Mouse (Mus musculus) midbrain, embryonic 16.5 days (tissue): ENCODE data around the gene Nlrc5. TPM values are rescaled to one million over a fixed set of nuclear protein-coding genes. Genes with fewer than 3 reads are reported as not detected.

ENCODE experiments used
- ATAC-seq: fragments of 200-750 bp; cut with Nextera tagmentation; 2 replicates; pipeline ENCODE4 v1.8.0; 2017; ENCODE audit warnings: moderate TSS enrichment
- H3K27ac ChIP-seq: fragments of 300-500 bp; sonication (generic); 2 replicates; pipeline ENCODE4 v1.5.1; 2014; ENCODE audit warnings: mild to moderate bottlenecking, low read length, mixed read lengths
- H3K27me3 ChIP-seq: fragments of 300-500 bp; sonication (generic); 2 replicates; pipeline ENCODE4 v1.6.1; 2014; ENCODE audit warnings: low read depth, low read length, mixed read lengths; ENCODE audit not compliant: control insufficient read depth, insufficient read depth
- H3K36me3 ChIP-seq: fragments of 300-500 bp; sonication (generic); 2 replicates; pipeline ENCODE4 v1.6.1; 2014; ENCODE audit warnings: mild to moderate bottlenecking, low read length, moderate library complexity, mixed read lengths; ENCODE audit not compliant: control insufficient read depth, insufficient read depth
- H3K4me1 ChIP-seq: fragments of 300-500 bp; sonication (generic); 2 replicates; pipeline ENCODE4 v1.6.1; 2014; ENCODE audit warnings: mild to moderate bottlenecking, low read length, mixed read lengths; ENCODE audit not compliant: control insufficient read depth, insufficient read depth
- H3K4me2 ChIP-seq: fragments of 300-500 bp; sonication (generic); 2 replicates; pipeline ENCODE4 v1.6.1; 2014; ENCODE audit warnings: mild to moderate bottlenecking, low read length, mixed read lengths
- H3K4me3 ChIP-seq: fragments of 300-500 bp; sonication (generic); 2 replicates; pipeline ENCODE4 v1.5.1; 2014; ENCODE audit warnings: low read depth, mild to moderate bottlenecking, low read length, moderate library complexity, mixed read lengths
- H3K9ac ChIP-seq: fragments of 300-500 bp; sonication (generic); 2 replicates; pipeline ENCODE4 v1.6.1; 2014; ENCODE audit warnings: low read depth, low read length, mixed read lengths
- H3K9me3 ChIP-seq: fragments of 300-500 bp; sonication (generic); replicated peaks from 2 replicates; pipeline ENCODE4 v1.6.1; 2014; ENCODE audit warnings: mild to moderate bottlenecking, low read length, mixed read lengths; ENCODE audit not compliant: control insufficient read depth, poor library complexity, severe bottlenecking
- WGBS: fragments of 180-500 bp; shearing (Covaris S2); extraction: QIAGEN DNeasy Blood & Tissue Kit; methylation state at CpG from one replicate; pipeline ENCODE4 v1.1.7; 2014; 5-methylcytosine and 5-hydroxymethylcytosine counted together
- microRNA-seq: library from miRNA; unstranded; fragments of <30 nt; microRNA quantifications from one replicate; pipeline ENCODE4, GENCODE M21; 2017
- polyA plus RNA-seq: library from polyadenylated mRNA; unstranded; fragments of >200 nt; fragmentation: Nextera tagmentation; extraction: Ambion mirVana; gene quantifications from 2 replicates; pipeline ENCODE4 v1.2.1, GENCODE M21; 2015

The Nlrc5 gene
- polyA plus RNA-seq, 1 experiment from 2014 or later = 0.49 TPM

DNA sequence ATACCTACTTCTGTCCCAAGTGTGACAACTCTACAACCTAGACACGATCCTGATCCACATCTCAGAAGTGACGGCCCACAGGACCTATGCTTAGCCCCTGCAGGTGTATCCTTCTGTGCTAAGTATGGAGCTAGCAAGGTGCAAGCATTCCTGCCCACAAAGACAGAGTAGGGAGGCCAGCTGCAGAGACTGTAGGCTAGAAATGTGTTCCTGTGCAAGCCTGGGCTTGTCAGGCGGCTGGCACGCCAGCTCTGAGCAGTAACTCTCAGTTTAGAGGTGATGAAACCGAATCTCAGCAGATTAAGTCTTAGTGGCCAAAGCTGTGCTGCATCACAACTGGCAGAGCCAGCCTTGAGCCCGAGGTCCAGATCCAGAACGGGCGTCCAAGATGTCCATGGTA, 133.9 kb downstream of the Nlrc5 start:
- Histone ChIP-seq H3K27me3 (no peaks in the 10 kb centered on the region), H3K9me3 (no peaks in the 10 kb centered on the region), H3K4me2 (no peak overlapping the region), H3K4me3 (no peak overlapping the region), H3K27ac (peak overlapping the region; percentile 88; the same call in 1 of the 2 replicates), H3K36me3 (no peaks in the 10 kb centered on the region), H3K9ac (no peak overlapping the region), H3K4me1 (peaks cover 36% of the 10 kb centered on the region)
- WGBS = 93% methylated on average over 8 of the region's 8 CpGs
- ATAC-seq = no peak

- no peaks in the 10 kb centered on the region for H3K9me3 ChIP-seq
- H3K4me3 ChIP-seq = no peak overlapping the region
- peak overlapping the region; percentile 19; the same call in 1 of the 2 replicates for H3K27ac ChIP-seq
- no peak overlapping the region for H3K4me2 ChIP-seq
- WGBS = 58% methylated on average over 1 of the region's 1 CpGs
- ATAC-seq = no peak
- 0 out of 2 replicates have a peak, but pooled peaks cover under 1% of the 10 kb centered on the region for H3K36me3 ChIP-seq
- peaks cover 36% of the 10 kb centered on the region for H3K4me1 ChIP-seq
- H3K9ac ChIP-seq = no peak overlapping the region
- H3K27me3 ChIP-seq = no peaks in the 10 kb centered on the region
Measured at GRCm38 (mm10) chr8:94569419-94569818, 135.3 kb downstream of the Nlrc5 start.

GRCm38 (mm10) chr8:94571896-94572295, 137.7 kb downstream of the Nlrc5 start:
- no peak overlapping the region for H3K4me3 ChIP-seq
- 89% methylated on average over 2 of the region's 2 CpGs for WGBS
- no peak for ATAC-seq
- H3K36me3 ChIP-seq = peaks cover 9% of the 10 kb centered on the region
- no peak overlapping the region for H3K9ac ChIP-seq
- H3K9me3 ChIP-seq = no peaks in the 10 kb centered on the region
- H3K27ac ChIP-seq = no peak overlapping the region
- H3K4me1 ChIP-seq = peaks cover 19% of the 10 kb centered on the region
- H3K4me2 ChIP-seq = no peak overlapping the region
- H3K27me3 ChIP-seq = no peaks in the 10 kb centered on the region

- Histone ChIP-seq H3K36me3 (peaks cover 17% of the 10 kb centered on the region), H3K9me3 (no peaks in the 10 kb centered on the region), H3K27ac (peak overlapping the region; percentile 58), H3K4me2 (no peak overlapping the region), H3K4me3 (no peak overlapping the region), H3K27me3 (no peaks in the 10 kb centered on the region), H3K4me1 (0 out of 2 replicates have a peak, but pooled peaks cover 5% of the 10 kb centered on the region), H3K9ac (no peak overlapping the region)
- peak; percentile 76 for ATAC-seq
- 83% methylated on average over 16 of the region's 16 CpGs for WGBS
Measured at GRCm38 (mm10) chr8:94574159-94574907, 140.2 kb downstream of the Nlrc5 start.

DNA sequence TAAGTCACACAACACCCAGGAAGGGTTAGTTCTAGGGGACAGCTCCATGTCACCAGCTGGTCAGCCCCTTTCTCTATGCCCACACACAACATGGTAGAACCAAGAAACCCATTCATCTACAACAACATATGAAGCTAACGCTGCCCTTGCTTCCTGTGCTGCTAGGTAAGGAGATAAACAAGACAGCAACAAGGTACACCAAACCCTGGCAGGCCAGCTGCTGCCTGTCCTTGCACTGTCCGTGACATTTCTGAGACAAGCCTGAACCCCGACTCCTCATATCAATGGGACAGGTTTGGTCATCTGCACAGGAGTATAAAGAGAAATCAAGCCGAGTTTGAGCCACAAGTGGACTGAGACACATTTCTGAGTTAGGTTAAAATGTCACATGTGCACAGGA, 141.0 kb downstream of the Nlrc5 start:
- Histone ChIP-seq H3K9me3 (no peaks in the 10 kb centered on the region), H3K27me3 (no peaks in the 10 kb centered on the region), H3K4me2 (no peak overlapping the region), H3K4me1 (no peaks in the 10 kb centered on the region), H3K9ac (no peak overlapping the region), H3K36me3 (peaks cover 17% of the 10 kb centered on the region), H3K4me3 (no peak overlapping the region), H3K27ac (no peak overlapping the region)
- WGBS = 98% methylated on average over 4 of the region's 4 CpGs
- no peak for ATAC-seq

Small RNA genes within 50 kb of the gene (microRNA-seq; reads per million reads assigned to microRNA genes)
- not detected for gene Mir7072

Other genes starting within 250 kb of the Nlrc5 start
- gene Nup93, start 219.8 kb upstream of the Nlrc5 start, polyA plus RNA-seq = 58.6 and 59.1 TPM in 2 replicates
- 0.09 TPM in 1 of 2 replicates, not detected in the other for gene Slc12a3, start 105.2 kb upstream of the Nlrc5 start, polyA plus RNA-seq
- 72.3 and 82.7 TPM in 2 replicates for gene Herpud1, start 47.9 kb upstream of the Nlrc5 start, polyA plus RNA-seq
- 25.0 and 26.2 TPM in 2 replicates for gene Cpne2, start 98.6 kb downstream of the Nlrc5 start, polyA plus RNA-seq
- gene Rspry1, start 167.6 kb downstream of the Nlrc5 start, polyA plus RNA-seq = 51.2 and 56.6 TPM in 2 replicates
- gene Fam192a, start 167.6 kb downstream of the Nlrc5 start, polyA plus RNA-seq = 74.0 and 88.9 TPM in 2 replicates
- 179 and 183 TPM in 2 replicates for gene Arl2bp, start 232.2 kb downstream of the Nlrc5 start, polyA plus RNA-seq